Mouse (Mus musculus): ENCODE results near the gene Cd300lb. TPM values are rescaled to one million over a fixed set of nuclear protein-coding genes. Genes with fewer than 3 reads are reported as not detected.

Cd300lb gene
- total and polyA plus RNA-seq, 3 experiments = not detected

- dilution Hi-C loops (cut with MboI; ENCODE audit: extremely low pct_ligation_motif_present, extremely low pct_unique_long_range_greater_than_20kb, low sequenced_read_pairs) (no loop called here), in situ Hi-C loops (cut with MboI; ENCODE audit: low pct_ligation_motif_present, low pct_unique_long_range_greater_than_20kb, low sequenced_read_pairs) (no loop called here)
- Histone ChIP-seq H3K36me3 (replicated peaks in 1 of 2; ENCODE audit: control insufficient read depth in 1 of 2, insufficient read depth in 1 of 2, low read length in 1 of 2) (no peaks in the 10 kb centered on the region), H3K27ac (ENCODE audit: insufficient read depth, low read depth) (no peak overlapping the region), H3K4me3 (replicated peaks in 1 of 3; ENCODE audit: low read depth in 2 of 3, low read length in 2 of 3, poor library complexity in 1 of 3) (no peak overlapping the region), H3K9me3 (replicated peaks; ENCODE audit: low read length) (no peaks in the 10 kb centered on the region), H3K4me2 (ENCODE audit: insufficient read depth, low read depth, poor library complexity, severe bottlenecking) (no peak overlapping the region), H3K9ac (ENCODE audit: insufficient read depth, low read depth) (no peak overlapping the region), H3K4me1 (ENCODE audit: control insufficient read depth in 1 of 2, insufficient read depth in 2 of 2) (peaks cover 32 to 93% of the 10 kb centered on the region in 2 experiments), H3K79me2 (replicated peaks; ENCODE audit: control insufficient read depth, extremely low read depth, insufficient read depth, poor library complexity, severe bottlenecking) (no peaks in the 10 kb centered on the region), H3K27me3 (replicated peaks) (no peaks in the 10 kb centered on the region)
- no peak for DNase-seq (ENCODE audit: extremely low read depth)
- TF ChIP-seq ZNF384 (IDR thresholded peaks at IDR 0.05; ENCODE audit: low read depth, low read length) (no peak), ZC3H11A (IDR thresholded peaks at IDR 0.05; ENCODE audit: low read depth, low read length) (no peak), POLR2AphosphoS2 (IDR thresholded peaks at IDR 0.05; ENCODE audit: low read depth, low read length) (no peak), SIN3A (IDR thresholded peaks at IDR 0.05; ENCODE audit: low read length) (no peak)
These were observed 54.0 kb downstream of the Cd300lb start for GRCm38 (mm10) chr11:114880185-114880584.

DNA sequence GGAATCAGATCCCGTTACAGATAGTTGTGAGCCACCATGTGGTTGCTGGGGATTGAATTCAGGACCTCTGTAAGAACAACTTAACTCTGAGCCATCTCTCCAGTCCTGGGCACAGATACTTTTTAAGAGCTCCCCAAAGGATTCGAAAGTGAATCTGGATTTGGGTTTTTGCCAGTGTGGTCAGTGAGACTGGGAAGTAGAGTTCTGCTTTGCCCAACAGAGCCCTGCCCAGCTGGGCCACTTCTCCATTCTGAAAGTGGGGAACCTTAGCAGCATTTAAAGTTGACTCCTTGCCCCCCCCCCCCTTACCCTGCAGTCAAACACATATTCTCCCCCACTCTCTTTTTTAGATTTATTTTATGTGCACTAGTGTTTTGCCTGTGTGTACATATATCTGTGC is 54.5 kb downstream of the Cd300lb start:
- Histone ChIP-seq H3K27ac (ENCODE audit: insufficient read depth, low read depth) (no peak overlapping the region), H3K27me3 (replicated peaks) (no peaks in the 10 kb centered on the region), H3K9ac (ENCODE audit: insufficient read depth, low read depth) (no peak overlapping the region), H3K9me3 (replicated peaks; ENCODE audit: low read length) (no peaks in the 10 kb centered on the region), H3K4me3 (replicated peaks in 1 of 3; ENCODE audit: low read depth in 2 of 3, low read length in 2 of 3, poor library complexity in 1 of 3) (no peak overlapping the region), H3K4me2 (ENCODE audit: insufficient read depth, low read depth, poor library complexity, severe bottlenecking) (no peak overlapping the region), H3K79me2 (replicated peaks; ENCODE audit: control insufficient read depth, extremely low read depth, insufficient read depth, poor library complexity, severe bottlenecking) (no peaks in the 10 kb centered on the region), H3K4me1 (ENCODE audit: control insufficient read depth in 1 of 2, insufficient read depth in 2 of 2) (peaks cover 33 to 93% of the 10 kb centered on the region in 2 experiments), H3K36me3 (replicated peaks in 1 of 2; ENCODE audit: control insufficient read depth in 1 of 2, insufficient read depth in 1 of 2, low read length in 1 of 2) (no peaks in the 10 kb centered on the region)
- in situ Hi-C loops (cut with MboI; ENCODE audit: low pct_ligation_motif_present, low pct_unique_long_range_greater_than_20kb, low sequenced_read_pairs) = loop anchor here (5.0 kb wide), 3 partner anchors 33 to 142 kb away; no protein-coding TSS in a partner anchor
- dilution Hi-C loops (cut with MboI; ENCODE audit: extremely low pct_ligation_motif_present, extremely low pct_unique_long_range_greater_than_20kb, low sequenced_read_pairs) = no loop called here
- TF ChIP-seq MYC (IDR thresholded peaks at IDR 0.05; ENCODE audit: low read depth, low read length) (no peak), ZC3H11A (IDR thresholded peaks at IDR 0.05; ENCODE audit: low read depth, low read length) (no peak), MXI1 (IDR thresholded peaks at IDR 0.05; ENCODE audit: low read depth, low read length) (no peak), GABPA (IDR thresholded peaks at IDR 0.05; ENCODE audit: insufficient replicate concordance, low read depth, low read length) (no peak), NELFE (IDR thresholded peaks at IDR 0.05; ENCODE audit: low read depth, low read length) (no peak), ETS1 (conservative IDR thresholded peaks at IDR 0.05; ENCODE audit: low read depth, low read length) (no peak), BHLHE40 (IDR thresholded peaks at IDR 0.05; ENCODE audit: low read depth, low read length) (no peak), KAT2A (IDR thresholded peaks at IDR 0.05; ENCODE audit: insufficient replicate concordance, low read length) (no peak), NRF1 (IDR thresholded peaks at IDR 0.05; ENCODE audit: low read depth, low read length) (no peak), CHD1 (IDR thresholded peaks at IDR 0.05; ENCODE audit: low read depth, low read length) (no peak), ZNF384 (IDR thresholded peaks at IDR 0.05; ENCODE audit: low read depth, low read length) (no peak), PAX5 (IDR thresholded peaks at IDR 0.05; ENCODE audit: low read length) (no peak)
- no peak for DNase-seq (ENCODE audit: extremely low read depth)

Measured in CH12.LX (cell line).